Mouse (Mus musculus): ENCODE measurements at regions not wholly inside any gene's neighbourhood (a gene's known extent, or its start where the extent isn't known, plus 50 kb on each side); places are given as distances from the start of the nearest gene placed in this dataset.

- DNase-seq (ENCODE audit: extremely low read depth, low read depth), result no peak
These were observed 661.0 kb downstream of the Pcdh18 start for GRCm38 (mm10) chr3:49096118-49096517.

GRCm38 (mm10) chr3:49093818-49094680 is 663.1 kb downstream of the Pcdh18 start:
- peak; percentile 27 for DNase-seq (ENCODE audit: extremely low read depth, low read depth)

GRCm38 (mm10) chr3:49068801-49069200 is 688.3 kb downstream of the Pcdh18 start:
- no peak for DNase-seq (ENCODE audit: extremely low read depth, low read depth)

GRCm38 (mm10) chr3:49062081-49062480 is 695.0 kb downstream of the Pcdh18 start:
- no peak for DNase-seq (ENCODE audit: extremely low read depth, low read depth)

GRCm38 (mm10) chr3:49032981-49033380 is 724.1 kb downstream of the Pcdh18 start:
- no peak for DNase-seq (ENCODE audit: extremely low read depth, low read depth)

GRCm38 (mm10) chr3:49009211-49009967 is 747.7 kb downstream of the Pcdh18 start:
- DNase-seq (ENCODE audit: extremely low read depth, low read depth), result no peak
